Mouse (Mus musculus): ENCODE measurements at regions not wholly inside any gene's neighbourhood (a gene's known extent, or its start where the extent isn't known, plus 50 kb on each side); places are given as distances from the start of the nearest gene placed in this dataset.

DNA sequence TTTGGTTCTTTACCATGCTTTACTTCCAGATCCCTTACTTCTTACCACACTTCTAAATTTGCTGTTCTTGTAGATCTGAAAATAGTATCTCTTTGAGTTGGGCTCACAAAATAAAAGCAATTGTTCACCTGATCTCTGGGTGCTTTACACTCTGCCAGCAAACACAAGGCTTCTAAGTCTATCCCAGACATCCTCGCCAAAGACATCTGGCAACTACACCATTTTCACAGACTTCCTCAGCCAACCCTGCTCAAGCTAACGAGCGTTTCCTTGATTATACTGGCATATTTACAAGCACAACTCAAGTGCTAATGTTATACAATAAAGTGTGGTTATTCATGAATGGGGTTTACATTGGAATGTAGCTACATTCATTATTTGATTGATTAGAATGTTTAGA lies 56.8 kb upstream of the Gm6657 start:
- no peak overlapping the region for H3K4me2 ChIP-seq
- peaks cover 13% of the 10 kb centered on the region; the same call in 1 of the 2 replicates for H3K4me1 ChIP-seq (ENCODE audit: control insufficient read depth, insufficient read depth, low read length)
- ATAC-seq (replicated peaks; ENCODE audit: insufficient number of reproducible peaks, low FRiP score, low TSS enrichment), result no peak
- no peak overlapping the region for H3K4me3 ChIP-seq (ENCODE audit: low read depth, low read length)
- H3K36me3 ChIP-seq (ENCODE audit: control insufficient read depth, insufficient read depth, low read length), result no peaks in the 10 kb centered on the region
- no peaks in the 10 kb centered on the region for H3K9me3 ChIP-seq (replicated peaks; ENCODE audit: control insufficient read depth, low read length)
- no peak overlapping the region for H3K27ac ChIP-seq (ENCODE audit: low read depth, low read length)
- no peaks in the 10 kb centered on the region for H3K27me3 ChIP-seq (ENCODE audit: control insufficient read depth, insufficient read depth, low read length)
- no peak overlapping the region for H3K9ac ChIP-seq (ENCODE audit: low read depth, low read length)
- 80% methylated on average over 3 of the region's 3 CpGs for WGBS (ENCODE audit: insufficient replicate concordance)

DNA sequence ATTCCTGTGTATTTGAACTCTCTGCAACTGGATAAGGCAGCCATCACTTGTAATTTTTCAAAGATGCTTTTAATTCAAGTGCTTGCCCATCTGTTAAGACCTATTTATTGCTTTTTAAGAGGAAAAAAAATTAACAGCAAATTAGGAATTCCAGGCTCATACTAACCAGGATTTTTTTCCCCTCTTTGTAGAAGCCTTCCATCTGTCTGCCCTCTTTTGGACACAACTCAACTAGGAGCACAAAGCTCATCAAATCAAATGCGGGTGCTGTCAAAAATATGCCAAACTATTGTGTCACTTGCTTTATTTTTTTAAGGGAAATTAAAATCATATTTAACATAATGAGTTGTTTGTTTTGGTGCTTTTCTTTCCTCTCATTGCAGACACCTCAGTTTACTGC lies 55.6 kb upstream of the Gm6657 start:
- 93% methylated on average over 1 of the region's 1 CpGs for WGBS (ENCODE audit: insufficient replicate concordance)
- Histone ChIP-seq H3K27ac (ENCODE audit: low read depth, low read length) (no peak overlapping the region), H3K9me3 (replicated peaks; ENCODE audit: control insufficient read depth, low read length) (no peaks in the 10 kb centered on the region), H3K27me3 (ENCODE audit: control insufficient read depth, insufficient read depth, low read length) (no peaks in the 10 kb centered on the region), H3K4me3 (ENCODE audit: low read depth, low read length) (no peak overlapping the region), H3K36me3 (ENCODE audit: control insufficient read depth, insufficient read depth, low read length) (no peaks in the 10 kb centered on the region), H3K4me1 (ENCODE audit: control insufficient read depth, insufficient read depth, low read length) (peaks cover 9% of the 10 kb centered on the region; the same call in 1 of the 2 replicates), H3K4me2 (no peak overlapping the region), H3K9ac (ENCODE audit: low read depth, low read length) (no peak overlapping the region)
- no peak for ATAC-seq (replicated peaks; ENCODE audit: insufficient number of reproducible peaks, low FRiP score, low TSS enrichment)
